Mouse (Mus musculus) erythroblast, adult 5-6 weeks (primary cell): ENCODE data around the gene Phf20. TPM values are rescaled to one million over a fixed set of nuclear protein-coding genes. Genes with fewer than 3 reads are reported as not detected.

Source experiments
- ATAC-seq: replicated peaks from 2 replicates; pipeline ENCODE4 v1.8.0; 2016; ENCODE audit warnings: moderate number of reproducible peaks, mild to moderate bottlenecking, moderate TSS enrichment, inconsistent platforms; ENCODE audit not compliant: poor library complexity, low FRiP score, severe bottlenecking
- total RNA-seq, 2 experiments: library from RNA; stranded (forward) in 1 of 2; stranded (reverse) in 1 of 2; fragments of 150-400 nt in 1 of 2; fragments of 200-764, 138-1000 nt in 1 of 2; gene quantifications; 2 replicates each; pipeline versions ENCODE4 v1.2.3 to v1.2.4; 2015 to 2017; ENCODE audit warnings: low replicate concordance in 2 of 2

Phf20 gene
- total RNA-seq, 2 experiments from 2014 or later: 7.1 to 12.7 TPM

DNA sequence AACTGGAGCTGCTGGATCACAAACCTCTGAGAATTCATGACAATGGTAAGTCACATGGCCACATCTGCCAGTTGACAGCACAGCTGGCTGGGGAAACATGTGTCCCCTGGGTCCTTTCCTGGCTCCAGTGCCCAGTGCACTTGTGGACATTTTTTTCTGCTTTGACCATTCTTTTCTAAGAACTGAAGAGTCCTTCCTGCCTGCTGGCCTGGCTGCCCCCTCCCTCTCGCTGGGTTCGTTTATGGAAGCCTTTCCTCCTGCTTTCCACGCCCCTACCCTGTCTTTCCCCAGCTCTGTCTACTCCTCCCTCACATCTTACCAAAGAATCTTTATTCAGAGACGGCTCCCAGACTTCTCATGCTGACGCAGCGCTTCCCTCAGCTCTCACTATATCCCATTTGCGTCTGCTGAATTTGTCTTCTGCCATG lies 157.0 kb downstream of the Phf20 start:
- ATAC-seq: no peak

DNA sequence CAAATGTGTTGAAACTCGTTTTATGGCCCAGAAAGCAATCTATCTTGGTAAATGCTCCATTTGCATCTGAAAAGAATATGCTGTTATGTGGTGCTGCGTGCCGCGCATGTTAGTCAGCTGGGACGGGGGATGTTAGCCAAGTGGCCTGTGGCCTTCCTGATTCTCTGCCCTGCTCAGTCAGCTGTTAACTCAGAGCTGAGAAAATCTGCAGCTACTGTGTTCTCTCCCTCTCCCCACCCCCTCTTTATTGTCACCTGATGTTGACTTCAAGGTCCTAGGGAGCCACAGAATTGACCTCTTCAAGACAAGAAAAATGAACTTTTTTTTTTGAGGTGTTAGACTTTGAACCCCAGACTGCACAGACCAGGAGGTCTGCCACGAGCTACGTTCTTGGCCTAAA lies 159.8 kb downstream of the Phf20 start:
- ATAC-seq: no peak

Other genes with a start within 250 kb of the Phf20 start
- 2.7 and 4.0 TPM in 2 replicates for gene Cep250, start 240.0 kb upstream of the Phf20 start, total RNA-seq (2015; ENCODE audit: low replicate concordance)
- gene Cep250, start 240.0 kb upstream of the Phf20 start, total RNA-seq (2017; ENCODE audit: low replicate concordance): 8.5 and 11.7 TPM in 2 replicates
- not detected in 2 replicates for gene 6430550D23Rik, start 188.5 kb upstream of the Phf20 start, total RNA-seq (2015; ENCODE audit: low replicate concordance)
- 1.4 TPM in 1 of 2 replicates, not detected in the other for gene 6430550D23Rik, start 188.5 kb upstream of the Phf20 start, total RNA-seq (2017; ENCODE audit: low replicate concordance)
- gene Ergic3, start 188.4 kb upstream of the Phf20 start, total RNA-seq (2015; ENCODE audit: low replicate concordance): 52.0 and 98.0 TPM in 2 replicates
- 11.4 and 17.8 TPM in 2 replicates for gene Ergic3, start 188.4 kb upstream of the Phf20 start, total RNA-seq (2017; ENCODE audit: low replicate concordance)
- not detected in 2 replicates for gene Fer1l4, start 143.5 kb upstream of the Phf20 start, total RNA-seq (2015; ENCODE audit: low replicate concordance)
- not detected in 2 replicates for gene Fer1l4, start 143.5 kb upstream of the Phf20 start, total RNA-seq (2017; ENCODE audit: low replicate concordance)
- gene Spag4, start 131.3 kb upstream of the Phf20 start, total RNA-seq (2015; ENCODE audit: low replicate concordance): not detected in 2 replicates
- gene Spag4, start 131.3 kb upstream of the Phf20 start, total RNA-seq (2017; ENCODE audit: low replicate concordance): not detected in 2 replicates
- 13.2 and 13.6 TPM in 2 replicates for gene Cpne1, start 84.5 kb upstream of the Phf20 start, total RNA-seq (2015; ENCODE audit: low replicate concordance)
- 6.4 and 16.7 TPM in 2 replicates for gene Cpne1, start 84.5 kb upstream of the Phf20 start, total RNA-seq (2017; ENCODE audit: low replicate concordance)
- gene Rbm12, start 84.5 kb upstream of the Phf20 start, total RNA-seq (2015; ENCODE audit: low replicate concordance): 21.1 and 22.7 TPM in 2 replicates
- gene Rbm12, start 84.5 kb upstream of the Phf20 start, total RNA-seq (2017; ENCODE audit: low replicate concordance): 8.8 and 9.5 TPM in 2 replicates
- gene Gm28036, start 69.4 kb upstream of the Phf20 start, total RNA-seq (2015; ENCODE audit: low replicate concordance): 0.42 and 15.8 TPM in 2 replicates
- gene Gm28036, start 69.4 kb upstream of the Phf20 start, total RNA-seq (2017; ENCODE audit: low replicate concordance): 5.3 and 14.0 TPM in 2 replicates
- 25.4 and 29.3 TPM in 2 replicates for gene Romo1, start 52.4 kb upstream of the Phf20 start, total RNA-seq (2015; ENCODE audit: low replicate concordance)
- 12.7 TPM in 1 of 2 replicates, not detected in the other for gene Romo1, start 52.4 kb upstream of the Phf20 start, total RNA-seq (2017; ENCODE audit: low replicate concordance)
- gene Nfs1, start 52.3 kb upstream of the Phf20 start, total RNA-seq (2015; ENCODE audit: low replicate concordance): 6.3 and 17.8 TPM in 2 replicates
- gene Nfs1, start 52.3 kb upstream of the Phf20 start, total RNA-seq (2017; ENCODE audit: low replicate concordance): 12.8 and 13.7 TPM in 2 replicates
- gene Rbm39, start 16.2 kb upstream of the Phf20 start, total RNA-seq (2015; ENCODE audit: low replicate concordance): 528 and 548 TPM in 2 replicates
- gene Rbm39, start 16.2 kb upstream of the Phf20 start, total RNA-seq (2017; ENCODE audit: low replicate concordance): 550 and 778 TPM in 2 replicates
- gene Cnbd2, start 115.8 kb downstream of the Phf20 start, total RNA-seq (2015; ENCODE audit: low replicate concordance): 0.38 and 1.0 TPM in 2 replicates
- gene Cnbd2, start 115.8 kb downstream of the Phf20 start, total RNA-seq (2017; ENCODE audit: low replicate concordance): 1.4 TPM in 1 of 2 replicates, not detected in the other
- 2.3 TPM in 1 of 2 replicates, not detected in the other for gene Scand1, start 116.2 kb downstream of the Phf20 start, total RNA-seq (2015; ENCODE audit: low replicate concordance)
- gene Scand1, start 116.2 kb downstream of the Phf20 start, total RNA-seq (2017; ENCODE audit: low replicate concordance): 1.9 and 16.4 TPM in 2 replicates
- under 0.01 and 2.5 TPM in 2 replicates for gene Epb41l1, start 224.4 kb downstream of the Phf20 start, total RNA-seq (2015; ENCODE audit: low replicate concordance)
- gene Epb41l1, start 224.4 kb downstream of the Phf20 start, total RNA-seq (2017; ENCODE audit: low replicate concordance): 0.34 and 0.84 TPM in 2 replicates